Mouse (Mus musculus) heart, adult 2 months (tissue): ENCODE measurements around the gene Kif24. TPM values are rescaled to one million over a fixed set of nuclear protein-coding genes. Genes with fewer than 3 reads are reported as not detected.

ENCODE experiments used
- DNase-seq, 2 experiments: peaks; one replicate each; pipeline ENCODE4 v3.0.0; 2021
- H3K27ac ChIP-seq: fragments of 200-600 bp; 2 replicates; pipeline ENCODE4 v1.8.1; 2022
- H3K27me3 ChIP-seq: fragments of 200-500 bp; 2 replicates; pipeline ENCODE4 v1.6.1; 2012; ENCODE audit warnings: mild to moderate bottlenecking, low read length, inconsistent platforms, mixed read lengths; ENCODE audit not compliant: control insufficient read depth, insufficient read depth
- H3K36me3 ChIP-seq: fragments of 200-500 bp; 2 replicates; pipeline ENCODE4 v1.6.1; 2012; ENCODE audit warnings: low read length, inconsistent platforms; ENCODE audit not compliant: control insufficient read depth, insufficient read depth
- H3K4me1 ChIP-seq: fragments of 200-500 bp; 2 replicates; pipeline ENCODE4 v1.6.1; 2011; ENCODE audit warnings: low read length; ENCODE audit not compliant: control insufficient read depth, insufficient read depth
- H3K4me3 ChIP-seq: fragments of 200-600 bp; 2 replicates; pipeline ENCODE4 v1.8.1; 2022
- H3K79me2 ChIP-seq: fragments of 200-500 bp; replicated peaks from 2 replicates; pipeline ENCODE4 v1.6.1; 2012; ENCODE audit warnings: mild to moderate bottlenecking, inconsistent platforms, low read length, moderate library complexity, mixed read lengths; ENCODE audit not compliant: control insufficient read depth, insufficient read depth
- H3K9ac ChIP-seq: fragments of 200-500 bp; 2 replicates; pipeline ENCODE4 v1.6.1; 2012; ENCODE audit warnings: low read depth, mild to moderate bottlenecking, control low read depth, inconsistent platforms, low read length, mixed read lengths
- CTCF ChIP-seq: fragments of 200-600 bp; IDR thresholded peaks from 2 replicates; pipeline ENCODE4 v1.8.1; 2022; ENCODE audit warnings: antibody characterized with exemption, mild to moderate bottlenecking, moderate library complexity
- EP300 ChIP-seq: fragments of 200-500 bp; IDR thresholded peaks from 2 replicates; pipeline ENCODE4 v1.6.1; 2011; ENCODE audit warnings: low read depth, low read length, control low read depth; ENCODE audit not compliant: insufficient read depth
- POLR2A ChIP-seq: fragments of 200-500 bp; IDR thresholded peaks from 2 replicates; pipeline ENCODE4 v1.6.1; 2011; ENCODE audit warnings: mild to moderate bottlenecking, low read depth, low read length, control low read depth; ENCODE audit not compliant: insufficient read depth
- WGBS: fragments of 180-500 bp; shearing (Covaris S2); methylation state at CpG from one replicate; pipeline ENCODE4 v1.1.7; 2018; 5-methylcytosine and 5-hydroxymethylcytosine counted together
- intact Hi-C: fragments of 180-260 bp; cut with DNase I; formaldehyde crosslinking; loops from one replicate; pipeline ENCODE4 v1.15.1; 2025
- polyA plus RNA-seq: library from polyadenylated mRNA; depleted of rRNA; stranded (reverse); fragments of >200 nt; gene quantifications from 2 replicates; pipeline ENCODE4 v1.2.3, GENCODE M21; 2012
- total RNA-seq, 2 experiments: library from RNA; stranded (reverse); gene quantifications; 2 replicates each; pipeline ENCODE4 v1.2.3; 2021

Gene Kif24
- total and polyA plus RNA-seq, 3 experiments, result 0.10 to 0.70 (median 0.29) TPM

DNA sequence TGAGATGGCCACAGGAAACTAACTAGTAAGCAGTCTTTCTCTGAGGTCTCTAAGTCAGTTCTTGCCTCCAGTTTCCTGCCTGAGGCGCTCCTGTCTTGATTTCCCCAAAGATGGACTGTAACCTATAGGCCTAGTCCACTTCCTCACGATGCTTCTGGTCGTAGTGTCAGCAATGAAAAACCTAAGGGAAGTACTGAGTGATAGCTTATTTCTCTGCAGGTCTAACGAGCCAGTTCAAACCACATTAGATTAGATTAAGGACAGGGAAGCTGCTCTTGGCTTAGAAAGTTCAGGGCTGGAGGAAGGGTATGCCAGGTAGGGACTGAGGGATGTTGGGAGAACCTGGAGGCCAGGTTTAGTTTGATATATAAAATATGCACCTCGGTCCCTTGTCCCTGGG is 63.1 kb downstream of the Kif24 start:
- Histone ChIP-seq H3K27ac (no peak overlapping the region), H3K4me1 (no peaks in the 10 kb centered on the region), H3K36me3 (no peaks in the 10 kb centered on the region), H3K9ac (no peak overlapping the region), H3K27me3 (no peaks in the 10 kb centered on the region), H3K4me3 (no peak overlapping the region), H3K79me2 (no peaks in the 10 kb centered on the region)
- DNase-seq, result no peak
- no peak for TF ChIP-seq CTCF
- TF ChIP-seq POLR2A, result no peak
- no peak for TF ChIP-seq EP300
- intact Hi-C loops, result no loop called here
- WGBS, result 75% methylated on average over 5 of the region's 5 CpGs

DNA sequence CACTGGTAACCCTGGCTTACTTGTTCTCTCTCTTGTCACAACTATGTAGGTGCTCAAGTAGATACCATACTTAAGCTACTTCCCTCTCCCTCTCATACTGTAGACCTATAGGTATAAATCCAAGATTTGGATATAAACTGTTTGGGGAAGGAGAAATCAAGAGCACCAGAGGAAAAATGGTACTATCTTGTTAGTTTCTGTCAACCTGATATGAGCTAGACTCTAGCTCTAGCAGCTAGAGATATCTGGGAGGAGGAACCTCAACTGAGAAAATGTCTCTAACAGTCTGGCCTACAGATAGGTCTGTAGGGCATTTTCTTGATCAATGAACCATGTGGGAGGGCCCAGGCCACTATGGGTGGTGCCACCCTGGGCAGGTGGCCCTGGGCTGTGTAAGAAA is 63.5 kb downstream of the Kif24 start:
- DNase-seq, result no peak
- H3K27ac ChIP-seq, result no peak overlapping the region
- no peaks in the 10 kb centered on the region for H3K36me3 ChIP-seq
- H3K79me2 ChIP-seq, result no peaks in the 10 kb centered on the region
- no peak for TF ChIP-seq CTCF
- no peak for TF ChIP-seq EP300
- no peak for TF ChIP-seq POLR2A
- H3K4me1 ChIP-seq, result no peaks in the 10 kb centered on the region
- H3K27me3 ChIP-seq, result no peaks in the 10 kb centered on the region
- no peak overlapping the region for H3K9ac ChIP-seq
- intact Hi-C loops, result no loop called here
- H3K4me3 ChIP-seq, result no peak overlapping the region

DNA sequence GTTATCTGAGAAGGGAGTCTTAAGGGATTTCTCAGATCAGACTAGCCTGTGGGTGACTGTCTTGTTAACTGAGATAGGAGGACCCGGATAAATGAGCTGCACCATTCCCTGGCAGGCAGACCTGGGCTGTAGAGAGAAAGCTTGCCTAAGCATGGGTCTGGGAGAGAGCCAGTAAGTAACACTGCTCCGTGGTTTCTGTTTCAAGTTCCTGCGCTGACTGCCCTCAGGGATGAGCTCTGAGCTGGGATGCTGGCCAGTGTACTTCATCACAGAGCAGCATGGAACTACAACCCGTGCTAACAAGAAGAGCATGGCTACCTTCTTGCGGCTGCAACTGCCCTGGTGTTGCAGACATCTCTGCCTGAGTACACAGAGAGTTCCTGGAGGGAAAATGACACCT is 64.8 kb downstream of the Kif24 start:
- H3K9ac ChIP-seq, result no peak overlapping the region
- no peak overlapping the region for H3K4me3 ChIP-seq
- no peaks in the 10 kb centered on the region for H3K4me1 ChIP-seq
- H3K79me2 ChIP-seq, result no peaks in the 10 kb centered on the region
- peak in 1 of 2 experiments; percentile 36 for DNase-seq
- H3K27ac ChIP-seq, result no peak overlapping the region
- H3K36me3 ChIP-seq, result no peaks in the 10 kb centered on the region
- TF ChIP-seq EP300 (no peak), POLR2A (no peak), CTCF (no peak)
- WGBS, result 67% methylated on average over 5 of the region's 5 CpGs
- intact Hi-C loops, result no loop called here
- H3K27me3 ChIP-seq, result no peaks in the 10 kb centered on the region

DNA sequence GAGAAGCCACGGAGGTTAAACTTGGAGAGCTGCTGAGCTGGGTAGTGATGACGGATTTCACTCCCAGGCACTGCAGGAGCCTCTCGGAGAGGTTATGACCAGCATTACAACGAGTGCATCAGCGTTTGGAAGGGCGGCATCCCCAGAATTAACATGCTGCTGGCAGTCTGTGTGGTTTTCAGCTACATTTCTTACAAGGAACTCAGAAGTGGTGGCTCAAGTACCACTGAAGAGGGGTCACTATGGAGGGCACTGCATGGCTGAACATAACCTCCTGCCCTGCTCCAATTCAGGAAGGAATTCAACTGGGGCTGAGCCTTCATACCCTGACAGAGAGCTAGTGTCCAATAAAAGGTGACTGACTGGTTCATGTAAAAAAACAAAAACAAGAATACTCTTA is 66.3 kb downstream of the Kif24 start:
- no peaks in the 10 kb centered on the region for H3K36me3 ChIP-seq
- no peak overlapping the region for H3K9ac ChIP-seq
- H3K27me3 ChIP-seq, result no peaks in the 10 kb centered on the region
- H3K27ac ChIP-seq, result no peak overlapping the region
- no peak overlapping the region for H3K4me3 ChIP-seq
- intact Hi-C loops, result no loop called here
- H3K79me2 ChIP-seq, result no peaks in the 10 kb centered on the region
- DNase-seq, result no peak
- TF ChIP-seq POLR2A, result no peak
- TF ChIP-seq CTCF, result no peak
- TF ChIP-seq EP300, result no peak
- 84% methylated on average over 6 of the region's 6 CpGs for WGBS
- no peaks in the 10 kb centered on the region for H3K4me1 ChIP-seq

DNA sequence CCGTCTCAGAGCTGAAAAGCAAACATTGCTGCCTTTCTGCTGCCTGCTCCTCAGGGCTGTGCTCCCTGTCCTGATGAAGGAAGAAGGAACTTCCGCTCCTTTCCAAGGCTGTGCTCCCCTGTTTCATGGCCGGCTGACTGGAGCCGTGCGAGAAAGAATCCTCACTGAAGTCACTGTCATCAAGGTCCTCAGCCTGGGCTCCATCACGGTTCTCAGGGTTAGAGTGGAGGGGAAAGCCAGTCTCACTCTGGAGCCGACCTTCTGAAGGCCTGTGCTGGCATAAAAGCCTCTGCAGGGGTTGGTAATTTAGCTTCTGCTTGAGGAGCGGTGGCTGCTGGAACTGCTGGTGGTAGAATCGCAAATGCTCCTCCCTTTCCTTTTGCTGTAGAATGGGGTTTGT is 70.0 kb downstream of the Kif24 start:
- Histone ChIP-seq H3K36me3 (no peaks in the 10 kb centered on the region), H3K27me3 (no peaks in the 10 kb centered on the region)

DNA sequence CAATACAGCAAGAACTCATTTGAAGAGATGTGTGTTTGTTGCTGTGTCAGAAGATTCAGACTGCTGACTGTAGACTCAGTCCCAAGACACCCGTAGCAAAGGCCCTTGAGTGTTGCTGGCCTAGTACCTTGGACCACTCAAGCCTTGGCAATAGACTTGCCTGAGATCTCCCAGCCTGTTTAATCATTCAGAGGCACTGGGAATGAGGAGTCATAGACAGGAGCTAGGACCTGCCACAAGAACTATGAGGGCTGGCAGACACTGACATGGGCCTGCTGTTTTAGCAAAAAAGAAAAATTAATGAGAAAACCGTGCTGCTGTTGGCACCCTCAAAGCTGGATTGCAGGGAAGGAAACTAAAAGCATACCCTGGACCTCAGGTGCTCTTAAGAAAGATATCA is 73.7 kb downstream of the Kif24 start:
- no peak overlapping the region for H3K9ac ChIP-seq
- H3K4me1 ChIP-seq, result no peaks in the 10 kb centered on the region; the same call in 1 of the 2 replicates
- H3K27me3 ChIP-seq, result no peaks in the 10 kb centered on the region
- H3K27ac ChIP-seq, result no peak overlapping the region
- H3K79me2 ChIP-seq, result no peaks in the 10 kb centered on the region
- H3K4me3 ChIP-seq, result no peak overlapping the region
- H3K36me3 ChIP-seq, result peaks cover 2% of the 10 kb centered on the region; the same call in 1 of the 2 replicates
- 85% methylated on average over 2 of the region's 2 CpGs for WGBS
- TF ChIP-seq POLR2A (no peak), EP300 (no peak), CTCF (no peak)
- DNase-seq, result no peak
- intact Hi-C loops, result loop anchor here (2.0 to 5.0 kb wide), 3 partner anchors 164 to 339 kb away; no protein-coding TSS in a partner anchor

More for the DNA sequence above, 70.0 kb downstream of the Kif24 start:
- no peak for DNase-seq
- Histone ChIP-seq H3K79me2 (no peaks in the 10 kb centered on the region), H3K9ac (no peak overlapping the region), H3K27ac (no peak overlapping the region), H3K4me1 (no peaks in the 10 kb centered on the region), H3K4me3 (no peak overlapping the region)
- intact Hi-C loops, result loop anchor here (5.0 kb wide), 2 partner anchors 262 to 342 kb away; no protein-coding TSS in a partner anchor
- no peak for TF ChIP-seq EP300
- TF ChIP-seq POLR2A, result no peak
- TF ChIP-seq CTCF, result no peak
- WGBS, result 80% methylated on average over 9 of the region's 9 CpGs
